Mouse (Mus musculus): Measurements from ENCODE around the gene Zp3. TPM values are rescaled to one million over a fixed set of nuclear protein-coding genes. Genes with fewer than 3 reads are reported as not detected.

Gene Zp3
- polyA plus RNA-seq, 1 experiment from 2014 or later, result not detected

GRCm38 (mm10) chr5:135993381-135993965, 13.6 kb downstream of the Zp3 start:
- H3K9ac ChIP-seq (ENCODE audit: low read depth, low read length), result no peak overlapping the region
- no peak overlapping the region for H3K4me2 ChIP-seq (ENCODE audit: low read length)
- H3K36me3 ChIP-seq (ENCODE audit: control insufficient read depth, insufficient read depth, low read length), result peaks cover 8% of the 10 kb centered on the region
- H3K27ac ChIP-seq (ENCODE audit: low read depth, low read length), result no peak overlapping the region
- no peaks in the 10 kb centered on the region for H3K27me3 ChIP-seq (replicated peaks; ENCODE audit: control insufficient read depth, insufficient read depth, low read length)
- 61% methylated on average over 5 of the region's 5 CpGs for WGBS
- H3K9me3 ChIP-seq (ENCODE audit: control insufficient read depth, low read length), result no peaks in the 10 kb centered on the region
- ATAC-seq, result no peak
- H3K4me1 ChIP-seq (ENCODE audit: control insufficient read depth, insufficient read depth, low read depth, low read length), result peaks cover 11% of the 10 kb centered on the region
- H3K4me3 ChIP-seq (ENCODE audit: low read length), result no peak overlapping the region

GRCm38 (mm10) chr5:135994335-135994724, 14.4 kb downstream of the Zp3 start:
- peaks cover 11% of the 10 kb centered on the region for H3K36me3 ChIP-seq (ENCODE audit: control insufficient read depth, insufficient read depth, low read length)
- H3K9ac ChIP-seq (ENCODE audit: low read depth, low read length), result no peak overlapping the region
- H3K27me3 ChIP-seq (replicated peaks; ENCODE audit: control insufficient read depth, insufficient read depth, low read length), result no peaks in the 10 kb centered on the region
- WGBS, result 66% methylated on average over 8 of the region's 8 CpGs
- no peak overlapping the region for H3K4me2 ChIP-seq (ENCODE audit: low read length)
- H3K4me1 ChIP-seq (ENCODE audit: control insufficient read depth, insufficient read depth, low read depth, low read length), result peaks cover 11% of the 10 kb centered on the region
- no peak overlapping the region for H3K4me3 ChIP-seq (ENCODE audit: low read length)
- no peaks in the 10 kb centered on the region; the same call in 1 of the 2 replicates for H3K9me3 ChIP-seq (ENCODE audit: control insufficient read depth, low read length)
- ATAC-seq, result no peak
- no peak overlapping the region for H3K27ac ChIP-seq (ENCODE audit: low read depth, low read length)

- H3K4me2 ChIP-seq (ENCODE audit: low read length), result peak within 1 kb of the TSS; percentile 64
- peak within 1 kb of the TSS; percentile 90 for H3K27ac ChIP-seq (ENCODE audit: low read depth, low read length)
- H3K36me3 ChIP-seq (ENCODE audit: control insufficient read depth, insufficient read depth, low read length), result peaks cover 11% of the 10 kb centered on the region
- peak; percentile 96 for ATAC-seq
- peak within 1 kb of the TSS; percentile 86 for H3K4me3 ChIP-seq (ENCODE audit: low read length)
- WGBS, result 1% methylated on average over 44 of the region's 47 CpGs
- H3K27me3 ChIP-seq (replicated peaks; ENCODE audit: control insufficient read depth, insufficient read depth, low read length), result no peaks in the 10 kb centered on the region
- peak within 1 kb of the TSS; percentile 89 for H3K9ac ChIP-seq (ENCODE audit: low read depth, low read length)
- no peaks in the 10 kb centered on the region; the same call in 1 of the 2 replicates for H3K9me3 ChIP-seq (ENCODE audit: control insufficient read depth, low read length)
- H3K4me1 ChIP-seq (ENCODE audit: control insufficient read depth, insufficient read depth, low read depth, low read length), result peaks cover 11% of the 10 kb centered on the region
Observed at GRCm38 (mm10) chr5:135994725-135995687, 15.1 kb downstream of the Zp3 start, which contains the start of gene Dtx2. Gene Dtx2, plus strand, starts transcription at chr5:135994800.

- ATAC-seq, result no peak
- Histone ChIP-seq H3K27ac (ENCODE audit: low read depth, low read length) (no peak overlapping the region), H3K36me3 (ENCODE audit: control insufficient read depth, insufficient read depth, low read length) (peaks cover 11% of the 10 kb centered on the region), H3K9ac (ENCODE audit: low read depth, low read length) (no peak overlapping the region), H3K9me3 (ENCODE audit: control insufficient read depth, low read length) (no peaks in the 10 kb centered on the region; the same call in 1 of the 2 replicates), H3K4me3 (ENCODE audit: low read length) (no peak overlapping the region; the same call in 1 of the 2 replicates), H3K4me1 (ENCODE audit: control insufficient read depth, insufficient read depth, low read depth, low read length) (peaks cover 11% of the 10 kb centered on the region), H3K27me3 (replicated peaks; ENCODE audit: control insufficient read depth, insufficient read depth, low read length) (no peaks in the 10 kb centered on the region), H3K4me2 (ENCODE audit: low read length) (peak overlapping the region; percentile 64; the same call in 1 of the 2 replicates)
- WGBS, result 86% methylated on average over 8 of the region's 8 CpGs
Observed at GRCm38 (mm10) chr5:135996162-135996561, 16.3 kb downstream of the Zp3 start.

GRCm38 (mm10) chr5:136001222-136001621, 21.3 kb downstream of the Zp3 start:
- no peak overlapping the region for H3K4me2 ChIP-seq (ENCODE audit: low read length)
- WGBS, result 93% methylated on average over 6 of the region's 6 CpGs

GRCm38 (mm10) chr5:136002325-136002724, 22.4 kb downstream of the Zp3 start:
- Histone ChIP-seq H3K36me3 (ENCODE audit: control insufficient read depth, insufficient read depth, low read length) (peaks cover 14% of the 10 kb centered on the region), H3K4me3 (ENCODE audit: low read length) (no peak overlapping the region), H3K9me3 (ENCODE audit: control insufficient read depth, low read length) (no peaks in the 10 kb centered on the region; the same call in 1 of the 2 replicates), H3K27me3 (replicated peaks; ENCODE audit: control insufficient read depth, insufficient read depth, low read length) (no peaks in the 10 kb centered on the region), H3K4me1 (ENCODE audit: control insufficient read depth, insufficient read depth, low read depth, low read length) (no peaks in the 10 kb centered on the region), H3K27ac (ENCODE audit: low read depth, low read length) (no peak overlapping the region), H3K9ac (ENCODE audit: low read depth, low read length) (no peak overlapping the region), H3K4me2 (ENCODE audit: low read length) (no peak overlapping the region)
- WGBS, result 76% methylated on average over 2 of the region's 2 CpGs
- ATAC-seq, result no peak

More at GRCm38 (mm10) chr5:136001222-136001621, 21.3 kb downstream of the Zp3 start:
- Histone ChIP-seq H3K4me1 (ENCODE audit: control insufficient read depth, insufficient read depth, low read depth, low read length) (peaks cover 2% of the 10 kb centered on the region; the same call in 1 of the 2 replicates), H3K36me3 (ENCODE audit: control insufficient read depth, insufficient read depth, low read length) (peaks cover 14% of the 10 kb centered on the region), H3K9ac (ENCODE audit: low read depth, low read length) (no peak overlapping the region), H3K4me3 (ENCODE audit: low read length) (no peak overlapping the region), H3K27me3 (replicated peaks; ENCODE audit: control insufficient read depth, insufficient read depth, low read length) (no peaks in the 10 kb centered on the region), H3K27ac (ENCODE audit: low read depth, low read length) (no peak overlapping the region), H3K9me3 (ENCODE audit: control insufficient read depth, low read length) (no peaks in the 10 kb centered on the region; the same call in 1 of the 2 replicates)
- no peak for ATAC-seq

GRCm38 (mm10) chr5:136002751-136003151, 22.9 kb downstream of the Zp3 start:
- 56% methylated on average over 3 of the region's 3 CpGs for WGBS
- H3K4me3 ChIP-seq (ENCODE audit: low read length), result no peak overlapping the region
- no peak overlapping the region for H3K27ac ChIP-seq (ENCODE audit: low read depth, low read length)
- no peak overlapping the region for H3K4me2 ChIP-seq (ENCODE audit: low read length)
- peaks cover 10% of the 10 kb centered on the region for H3K36me3 ChIP-seq (ENCODE audit: control insufficient read depth, insufficient read depth, low read length)
- H3K9ac ChIP-seq (ENCODE audit: low read depth, low read length), result no peak overlapping the region
- H3K9me3 ChIP-seq (ENCODE audit: control insufficient read depth, low read length), result no peaks in the 10 kb centered on the region; the same call in 1 of the 2 replicates
- H3K4me1 ChIP-seq (ENCODE audit: control insufficient read depth, insufficient read depth, low read depth, low read length), result no peaks in the 10 kb centered on the region
- H3K27me3 ChIP-seq (replicated peaks; ENCODE audit: control insufficient read depth, insufficient read depth, low read length), result no peaks in the 10 kb centered on the region
- ATAC-seq, result no peak

- no peak for ATAC-seq
- Histone ChIP-seq H3K4me1 (ENCODE audit: control insufficient read depth, insufficient read depth, low read depth, low read length) (no peaks in the 10 kb centered on the region), H3K36me3 (ENCODE audit: control insufficient read depth, insufficient read depth, low read length) (peaks cover 3% of the 10 kb centered on the region; the same call in 1 of the 2 replicates), H3K27me3 (replicated peaks; ENCODE audit: control insufficient read depth, insufficient read depth, low read length) (no peaks in the 10 kb centered on the region), H3K9ac (ENCODE audit: low read depth, low read length) (no peak overlapping the region), H3K9me3 (ENCODE audit: control insufficient read depth, low read length) (no peaks in the 10 kb centered on the region), H3K27ac (ENCODE audit: low read depth, low read length) (no peak overlapping the region), H3K4me2 (ENCODE audit: low read length) (no peak overlapping the region), H3K4me3 (ENCODE audit: low read length) (no peak overlapping the region)
- 74% methylated on average over 4 of the region's 4 CpGs for WGBS
Observed at GRCm38 (mm10) chr5:136004537-136004936, 24.6 kb downstream of the Zp3 start.

- ATAC-seq, result no peak
- WGBS, result 77% methylated on average over 7 of the region's 7 CpGs
- peaks cover 11% of the 10 kb centered on the region; the same call in 1 of the 2 replicates for H3K36me3 ChIP-seq (ENCODE audit: control insufficient read depth, insufficient read depth, low read length)
- no peak overlapping the region for H3K27ac ChIP-seq (ENCODE audit: low read depth, low read length)
- H3K27me3 ChIP-seq (replicated peaks; ENCODE audit: control insufficient read depth, insufficient read depth, low read length), result no peaks in the 10 kb centered on the region
- H3K4me1 ChIP-seq (ENCODE audit: control insufficient read depth, insufficient read depth, low read depth, low read length), result no peaks in the 10 kb centered on the region
- no peak overlapping the region for H3K4me3 ChIP-seq (ENCODE audit: low read length)
- H3K9ac ChIP-seq (ENCODE audit: low read depth, low read length), result no peak overlapping the region
- no peaks in the 10 kb centered on the region for H3K9me3 ChIP-seq (ENCODE audit: control insufficient read depth, low read length)
- no peak overlapping the region for H3K4me2 ChIP-seq (ENCODE audit: low read length)
Observed at GRCm38 (mm10) chr5:136007745-136008144, 27.8 kb downstream of the Zp3 start.
